Mouse (Mus musculus) testis, adult 2 months (tissue): Measurements from ENCODE around the gene Mmp14.

Source experiments
- CTCF ChIP-seq: fragments of 200-500 bp; IDR thresholded peaks from 2 replicates; pipeline ENCODE4 v1.5.1; 2012; ENCODE audit warnings: low read depth, mild to moderate bottlenecking, inconsistent platforms, low read length, moderate library complexity; ENCODE audit not compliant: control insufficient read depth, insufficient read depth, insufficient replicate concordance
- POLR2A ChIP-seq: fragments of 200-500 bp; IDR thresholded peaks from 2 replicates; pipeline ENCODE4 v1.6.1; 2012; ENCODE audit warnings: low read depth, mild to moderate bottlenecking, inconsistent platforms, low read length, moderate library complexity; ENCODE audit not compliant: control insufficient read depth

- TF ChIP-seq CTCF (no peak), POLR2A (no peak)
These were observed 11.1 kb downstream of the Mmp14 start for GRCm38 (mm10) chr14:54442548-54442947.
